Mouse (Mus musculus) natural killer cell, adult 2 months (primary cell): ENCODE data around the gene Ces3b.
"Not testable (repeated sequence)": the region's sequence is repeated elsewhere in the genome, so short reads cannot be mapped to it uniquely, and the experiment has no call there.

Experiments
- DNase-seq, 2 experiments: peaks; one replicate each; pipeline ENCODE4 v3.0.0; 2022; ENCODE audit warnings: low spot score in 2 of 2

The Ces3b gene

DNA sequence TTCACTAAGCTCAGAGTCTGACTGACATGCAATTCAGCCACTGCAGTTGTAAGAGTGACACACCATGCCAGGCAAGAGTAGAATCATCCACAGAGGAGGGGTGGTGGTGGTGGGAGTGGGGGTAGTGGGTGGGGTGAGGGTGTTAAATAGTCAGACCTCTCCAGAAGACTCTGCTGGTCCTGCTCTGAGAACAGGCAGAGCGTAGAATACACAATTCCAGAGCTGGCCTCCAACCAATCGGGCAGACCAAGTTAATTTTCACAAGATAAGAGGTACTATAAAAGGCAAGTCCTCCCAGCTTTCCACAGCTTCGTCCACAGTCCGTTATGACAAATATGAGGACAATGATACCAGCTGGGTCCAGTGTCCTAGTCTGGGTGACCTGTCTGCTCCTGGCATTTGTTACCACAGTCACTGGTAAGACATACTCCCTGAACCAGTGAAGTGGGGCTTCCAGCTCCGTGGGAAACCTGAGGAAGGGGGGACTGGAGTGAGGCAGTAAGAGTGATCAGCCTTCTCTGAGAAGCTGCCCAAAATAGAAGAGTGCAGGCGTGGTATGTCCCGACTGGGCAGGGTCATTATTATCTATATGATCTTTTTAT, at the start of gene Ces3b:
Gene Ces3b, plus strand, starts transcription at position 305 of the 602 bp plus-strand sequence.
- DNase-seq = no peak

DNA sequence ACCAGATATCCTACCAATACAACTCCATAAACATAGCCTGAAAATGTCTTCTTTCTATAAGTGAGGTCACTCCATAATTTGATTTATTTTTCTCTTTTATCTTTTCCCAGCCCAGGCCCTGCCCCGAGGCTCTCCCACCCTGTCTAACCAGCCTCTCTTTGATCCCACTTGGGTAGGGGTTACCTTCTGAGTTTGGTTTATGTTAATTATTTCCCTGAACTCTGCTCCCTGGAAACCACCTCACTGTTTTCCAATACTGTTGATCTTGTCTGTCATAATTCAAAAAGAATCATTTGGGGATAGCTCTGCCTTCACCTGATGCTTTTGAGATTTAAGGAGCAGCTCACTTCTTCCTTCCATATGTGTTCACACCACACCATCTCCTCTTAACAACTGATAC, 40.0 kb upstream of the Ces3b start:
- no peak for DNase-seq

DNA sequence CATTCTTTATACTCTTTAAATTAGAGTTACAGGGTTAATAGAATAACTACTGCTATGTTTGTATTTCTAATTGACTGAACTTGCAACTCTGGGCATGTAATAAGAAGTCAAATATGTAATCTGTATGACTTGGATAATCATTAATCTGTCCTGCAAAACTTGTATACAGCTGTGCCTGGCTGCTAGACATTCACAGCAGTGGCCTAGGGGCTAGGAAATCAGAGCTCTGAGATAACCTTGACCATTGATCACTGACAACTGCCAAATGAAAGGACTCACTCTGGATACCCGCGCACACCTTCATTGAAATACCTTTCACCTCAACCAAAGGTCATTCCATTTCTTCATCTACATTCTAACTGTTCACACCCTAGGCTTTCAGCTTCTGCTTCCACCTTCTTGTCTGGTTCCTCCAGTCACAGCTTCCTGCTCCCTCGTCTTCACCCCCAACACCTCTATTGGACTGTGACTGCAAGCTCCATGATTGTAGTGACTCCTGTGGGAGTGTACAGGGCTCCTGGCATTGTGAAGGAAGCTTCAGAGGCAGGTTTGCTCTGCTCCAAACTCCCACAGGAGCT, 37.6 kb upstream of the Ces3b start:
- no peak for DNase-seq

DNA sequence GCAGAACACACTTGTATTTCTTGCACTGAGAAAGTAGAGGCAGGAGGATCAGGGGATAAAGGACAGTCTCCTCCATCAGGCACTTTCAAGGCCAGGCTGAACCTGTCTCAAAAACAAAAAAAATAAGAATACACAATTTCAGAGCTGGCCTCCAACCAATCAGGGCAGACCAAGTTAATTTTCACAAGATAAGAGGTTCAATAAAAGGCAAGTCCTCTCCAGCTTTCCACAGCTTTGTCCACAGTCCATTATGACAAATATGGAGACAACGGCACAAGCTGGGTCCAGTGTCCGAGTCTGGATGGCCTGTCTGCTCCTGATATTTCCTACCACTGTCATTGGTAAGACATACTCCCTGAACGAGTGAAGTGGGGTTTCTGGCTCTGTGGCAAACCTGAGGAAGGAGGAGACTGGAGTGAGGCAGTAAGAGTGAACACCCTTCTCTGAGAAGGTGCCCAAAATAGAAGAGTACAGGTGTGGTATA, 35.1 kb upstream of the Ces3b start, which contains the start of gene Ces3a:
Gene Ces3a, plus strand, starts transcription at position 231 of the 484 bp plus-strand sequence.
- DNase-seq = no peak

DNA sequence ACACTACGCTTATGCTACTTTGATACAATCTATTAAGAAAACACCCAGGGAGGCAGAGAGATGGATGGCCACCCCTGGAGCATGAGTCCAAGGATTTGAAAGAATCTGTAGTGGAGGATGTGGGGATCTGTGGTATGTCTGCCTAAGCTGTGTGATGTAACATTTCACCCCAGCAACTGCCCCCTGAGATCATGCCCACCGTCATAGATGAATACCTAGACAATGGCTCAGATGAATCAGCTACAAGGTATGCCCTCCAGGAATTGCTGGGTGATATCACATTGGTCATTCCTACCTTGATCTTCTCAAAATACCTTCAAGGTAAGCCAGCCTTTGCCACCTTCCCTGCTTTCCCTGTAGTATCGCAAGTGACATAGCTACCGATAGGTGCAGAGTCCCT, 27.3 kb upstream of the Ces3b start:
- DNase-seq = no peak

DNA sequence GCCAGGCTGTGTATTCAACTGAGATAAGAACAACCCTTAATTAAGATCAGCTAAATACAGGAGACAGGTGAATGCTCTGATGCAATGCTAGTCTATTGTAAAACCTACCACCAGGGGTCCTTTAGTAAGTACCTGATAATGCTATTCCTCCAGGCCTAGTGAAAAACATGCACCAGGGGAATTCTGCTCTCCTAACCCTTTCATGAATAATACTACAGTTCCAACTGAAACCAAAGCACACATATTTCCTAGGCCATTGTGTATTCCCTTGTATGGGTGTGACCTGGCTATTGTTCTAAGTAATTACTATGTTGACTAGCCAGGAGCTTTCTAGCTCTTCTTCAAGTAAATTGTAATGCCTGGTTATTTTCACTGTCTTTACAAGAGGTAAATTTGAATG, 23.5 kb upstream of the Ces3b start:
- DNase-seq = no peak

DNA sequence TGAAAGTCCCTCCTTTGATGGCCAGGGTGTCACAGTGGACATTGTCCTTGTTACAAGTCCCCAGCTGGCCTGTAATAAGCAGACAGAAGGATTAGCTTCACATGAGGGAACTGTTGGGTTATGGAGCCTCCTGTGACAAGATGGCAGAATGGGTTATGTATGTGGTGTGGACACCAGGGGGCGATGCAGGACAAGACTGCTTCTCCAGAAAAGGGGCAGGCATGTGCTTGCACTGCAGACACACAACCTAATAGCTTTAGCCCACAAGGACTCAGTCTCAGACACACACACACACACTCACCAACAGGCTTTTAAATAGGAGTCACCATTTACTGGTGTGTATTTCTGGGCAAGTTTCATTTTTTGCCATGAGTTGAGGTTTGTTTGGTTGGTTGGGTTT, 16.8 kb upstream of the Ces3b start:
- peak in 1 of 2 experiments; percentile 5 for DNase-seq

DNA sequence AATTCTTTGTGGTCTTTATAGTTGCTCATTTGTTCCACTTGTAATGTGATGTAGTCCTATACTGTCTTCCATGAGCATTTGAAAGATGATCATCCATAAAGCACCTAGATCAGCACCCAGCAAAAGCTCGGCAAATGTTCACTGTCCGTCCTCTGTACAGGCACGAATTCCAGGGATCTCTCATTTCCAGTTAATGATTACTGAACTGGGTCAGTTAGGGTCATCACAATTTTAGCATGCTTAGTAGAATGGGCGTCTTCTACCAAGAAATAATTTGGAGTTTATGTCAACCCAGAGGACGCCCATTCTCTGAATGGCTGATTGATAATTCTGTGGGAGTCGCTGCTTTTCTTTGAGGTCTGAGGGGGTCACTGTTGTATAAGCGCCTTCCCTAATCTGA, 15.6 kb upstream of the Ces3b start:
- DNase-seq = not testable (repeated sequence)

DNA sequence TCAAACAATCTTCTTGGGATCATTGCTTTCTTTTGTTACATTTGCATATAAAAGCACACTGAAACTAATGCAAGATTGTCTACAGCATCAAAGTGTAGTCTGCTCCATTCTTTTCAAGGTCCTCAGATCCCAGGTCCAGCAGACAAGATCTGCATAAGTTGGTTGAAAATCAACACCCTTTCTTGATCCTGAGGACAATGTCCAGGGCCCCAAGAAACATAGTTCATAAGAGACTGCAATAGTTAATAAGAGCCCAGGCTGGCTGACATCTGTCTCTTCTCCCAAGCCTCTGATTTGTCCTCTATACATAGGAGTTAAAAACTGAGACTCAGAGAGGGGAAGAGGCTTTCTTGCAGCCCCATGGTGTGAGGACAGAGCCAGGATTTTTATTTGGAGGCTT, 14.6 kb upstream of the Ces3b start:
- no peak for DNase-seq

DNA sequence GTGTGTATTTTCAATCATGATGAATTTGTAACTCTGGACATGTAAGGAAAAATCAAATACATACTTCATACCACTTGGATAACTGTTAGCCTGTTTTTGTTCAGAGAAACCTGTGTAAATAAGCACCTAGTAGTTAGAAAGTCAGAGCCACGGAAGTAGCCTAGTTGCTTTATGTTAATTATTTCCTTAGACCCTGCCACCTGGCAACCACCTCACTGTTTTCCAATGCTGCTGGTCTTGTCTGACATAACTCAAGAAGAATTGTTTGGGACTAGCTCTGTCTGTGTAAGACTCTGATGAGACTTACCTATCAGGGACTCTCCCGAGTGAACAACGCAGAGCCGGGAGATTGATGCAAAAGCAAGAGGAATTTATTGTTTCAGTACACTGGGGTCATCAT, 7.0 kb upstream of the Ces3b start:
- DNase-seq = no peak

DNA sequence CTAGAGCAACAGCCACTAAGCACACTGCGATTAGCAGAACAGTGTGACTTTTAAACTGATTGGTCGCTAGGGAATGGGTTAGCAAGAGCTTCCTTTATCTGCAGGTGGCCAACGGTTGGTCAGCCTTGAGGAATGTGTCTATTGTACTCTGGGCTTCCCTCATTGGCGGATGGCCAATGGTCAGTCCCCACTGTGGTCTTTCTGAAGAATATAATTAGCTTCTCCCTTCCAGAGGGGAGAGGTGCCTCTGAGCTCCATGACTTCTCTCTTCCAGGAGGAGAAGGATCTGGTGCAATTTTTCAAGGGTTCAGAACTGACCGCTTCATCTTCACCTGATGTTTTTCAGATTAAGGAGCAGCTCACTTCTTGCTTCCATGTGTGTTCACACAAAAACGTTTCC, 6.5 kb upstream of the Ces3b start:
- no peak for DNase-seq

DNA sequence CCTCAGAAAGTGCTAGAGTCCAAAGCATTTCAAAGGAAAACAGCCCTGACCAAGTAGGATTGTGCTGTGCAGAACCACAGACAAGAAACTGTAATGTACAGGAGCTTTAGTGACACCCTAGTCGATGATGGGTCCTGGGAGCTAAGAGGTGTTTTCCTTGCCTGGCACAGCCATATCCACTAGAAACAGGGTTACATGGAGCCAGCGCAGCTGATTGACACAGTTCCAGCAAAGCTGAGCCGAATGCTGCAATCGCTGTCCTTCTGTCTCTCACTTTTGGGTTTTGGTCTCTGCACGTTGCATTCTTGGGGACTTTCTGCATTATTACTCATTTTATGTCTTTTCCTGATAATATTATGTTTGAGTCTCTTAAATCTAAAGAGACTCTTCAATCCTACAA, 5.0 kb upstream of the Ces3b start:
- DNase-seq = no peak

DNA sequence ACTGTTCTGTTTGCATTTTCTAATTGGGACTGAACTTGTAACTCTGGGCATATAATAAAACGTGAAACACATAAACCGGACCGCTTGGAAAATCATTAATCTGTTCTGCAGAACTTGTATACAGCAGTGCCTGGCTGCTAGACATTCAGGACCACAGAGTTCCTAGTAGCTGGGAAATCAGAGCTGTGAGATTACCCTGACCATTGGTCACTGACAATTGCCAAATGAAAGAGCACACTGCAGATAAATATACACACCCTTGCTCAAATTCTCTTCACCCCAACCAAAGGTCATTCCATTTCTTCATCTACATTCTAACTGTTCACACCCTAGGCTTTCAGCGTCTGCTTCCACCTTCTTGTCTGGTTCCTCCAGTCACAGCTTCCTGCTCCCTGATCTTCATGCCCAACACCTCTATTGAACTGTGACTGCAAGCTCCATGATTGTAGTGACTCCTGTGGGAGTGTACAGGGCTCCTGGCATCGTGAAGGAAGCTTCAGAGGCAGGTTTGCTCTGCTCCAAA, 2.7 kb upstream of the Ces3b start:
- no peak for DNase-seq

DNA sequence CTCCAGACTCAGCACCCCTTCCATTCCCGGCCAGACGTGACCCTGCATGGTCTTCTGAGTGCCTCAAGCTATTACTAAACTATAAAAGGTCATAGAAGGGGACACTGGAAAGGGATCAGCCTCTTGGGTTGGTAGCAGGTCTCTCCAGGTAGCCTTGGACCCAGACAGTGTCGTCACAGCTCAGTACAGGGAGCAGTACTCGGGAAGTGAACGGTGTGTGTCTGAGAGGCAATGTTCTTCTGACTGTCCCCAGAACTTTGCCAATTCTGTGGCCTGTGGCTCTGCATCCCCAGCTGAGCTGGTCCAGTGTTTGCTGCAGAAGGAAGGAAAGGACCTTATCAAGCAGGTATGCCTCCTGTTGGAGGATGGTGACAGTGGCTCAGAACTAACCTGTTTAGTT, 4.6 kb downstream of the Ces3b start:
- DNase-seq = not testable (repeated sequence)

DNA sequence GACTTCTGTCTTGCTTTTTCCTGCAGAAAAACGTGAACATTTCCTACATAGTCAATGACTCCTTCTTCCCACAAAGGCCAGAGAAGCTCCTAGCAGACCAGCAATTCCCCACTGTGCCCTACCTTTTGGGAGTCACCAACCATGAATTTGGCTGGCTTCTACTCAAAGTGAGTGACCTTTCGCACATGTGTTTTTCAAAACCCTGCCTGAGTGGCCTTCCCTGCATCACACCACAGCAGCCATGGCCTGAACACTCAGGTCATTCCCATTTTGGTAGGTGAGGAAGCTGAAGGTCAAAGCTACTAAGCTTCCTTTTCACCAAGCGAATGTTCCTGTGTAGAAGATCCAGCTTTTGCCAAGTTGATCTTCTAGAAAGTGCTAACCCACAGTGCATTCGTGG, 5.0 kb downstream of the Ces3b start:
- no peak for DNase-seq

DNA sequence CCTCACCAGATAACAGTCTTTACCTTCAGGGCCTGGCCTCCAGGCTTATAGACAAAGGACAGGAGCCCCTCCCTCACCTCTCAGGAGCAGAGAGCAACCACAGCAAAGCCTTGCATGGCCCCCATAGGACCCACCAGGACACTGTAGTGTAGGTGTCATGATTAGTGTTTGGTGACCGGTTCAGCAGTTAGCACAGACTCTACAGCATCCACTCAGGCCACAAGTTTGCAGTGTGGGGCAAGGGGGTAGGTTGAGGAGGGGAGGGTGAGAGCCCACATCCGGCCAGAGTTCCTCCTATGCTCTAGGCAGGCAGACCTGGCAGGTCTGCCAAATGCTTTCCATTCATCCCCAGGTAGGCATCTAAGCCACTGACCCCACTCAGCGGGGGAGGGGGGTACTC, 10.4 kb downstream of the Ces3b start:
- DNase-seq = no peak

DNA sequence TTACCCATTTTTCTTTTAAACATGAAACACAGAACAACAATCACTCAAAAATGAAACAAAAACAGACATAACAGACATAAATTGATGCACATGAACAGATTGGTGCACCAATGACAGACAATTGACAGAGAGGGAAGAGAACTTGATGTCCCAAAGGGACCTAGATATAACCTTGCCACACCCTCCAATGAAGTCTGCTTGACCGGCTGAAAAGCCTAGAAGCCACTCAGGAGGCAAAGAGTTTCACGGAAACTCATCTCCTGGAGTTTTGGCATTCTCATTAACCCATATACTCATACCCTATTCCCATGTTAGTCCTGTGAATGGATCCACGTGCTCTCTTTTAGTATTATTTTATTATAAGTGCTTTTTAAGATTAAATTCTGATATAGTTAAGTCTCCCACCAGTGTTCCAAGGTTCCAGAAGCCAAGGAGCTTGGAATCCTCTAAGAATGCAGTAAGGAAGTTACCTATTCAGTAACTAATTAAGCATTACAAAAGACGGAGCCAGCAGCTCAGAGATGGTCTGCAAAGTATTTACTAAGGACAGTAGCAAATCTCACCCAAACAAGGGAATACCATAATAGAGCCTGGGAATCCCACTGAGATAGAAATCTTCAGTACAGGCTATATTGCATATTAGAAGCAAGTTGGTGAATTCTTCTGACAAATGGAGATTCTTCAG, 18.7 kb downstream of the Ces3b start:
- DNase-seq = not testable (repeated sequence)

DNA sequence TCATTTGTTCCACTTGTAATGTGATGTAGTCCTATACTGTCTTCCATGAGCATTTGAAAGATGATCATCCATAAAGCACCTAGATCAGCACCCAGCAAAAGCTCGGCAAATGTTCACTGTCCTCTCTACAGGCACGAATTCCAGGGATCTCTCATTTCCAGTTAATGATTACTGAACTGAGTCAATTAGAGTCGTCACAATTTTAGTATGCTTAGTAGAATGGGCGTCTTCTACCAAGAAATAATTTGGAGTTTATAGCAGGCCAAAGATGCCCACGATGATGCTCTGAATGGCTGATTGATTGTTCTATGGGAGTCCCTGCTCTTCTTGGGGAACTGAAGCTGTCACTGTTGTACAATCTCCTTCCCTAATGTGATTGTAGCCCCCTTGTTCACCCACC, 20.1 kb downstream of the Ces3b start:
- not testable (repeated sequence) for DNase-seq

DNA sequence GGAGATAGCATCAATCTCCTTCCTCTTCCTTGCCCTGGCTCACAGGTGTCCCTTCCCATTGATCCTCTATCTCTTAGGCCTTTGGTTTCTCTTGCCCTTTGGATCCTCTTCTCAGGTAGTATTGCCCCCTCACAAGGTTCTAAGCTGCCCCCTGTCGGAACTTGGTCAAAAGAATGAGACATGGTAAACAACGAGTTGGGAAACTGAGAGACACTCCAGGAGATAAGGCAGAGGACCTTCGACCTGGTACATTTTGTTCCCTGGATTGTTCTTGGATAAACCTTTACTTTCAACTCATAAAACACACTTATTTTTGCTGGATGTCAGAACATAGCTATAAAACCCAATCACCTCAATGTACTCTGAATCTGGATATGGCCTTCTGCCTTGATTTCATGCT, 20.7 kb downstream of the Ces3b start:
- DNase-seq = no peak

DNA sequence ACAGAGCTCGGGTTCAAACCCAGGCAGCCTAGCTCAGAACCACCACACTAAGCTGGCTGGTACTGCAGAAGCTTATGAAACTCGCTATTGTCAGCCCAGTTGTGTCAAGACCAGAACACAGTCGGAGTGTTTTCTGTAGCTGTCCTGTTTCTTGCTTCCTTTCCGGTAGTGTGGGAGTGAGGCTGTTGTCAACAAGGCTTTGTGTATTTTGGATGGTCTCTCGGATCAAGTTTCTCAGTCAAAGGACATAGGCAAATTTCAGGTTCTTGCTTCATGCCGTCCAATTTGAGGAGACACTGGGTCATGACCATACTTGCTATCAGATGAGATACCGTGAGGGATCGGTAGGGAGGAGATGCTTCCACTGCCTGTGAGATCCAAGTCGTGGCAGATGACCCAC, 46.3 kb downstream of the Ces3b start:
- DNase-seq = no peak

DNA sequence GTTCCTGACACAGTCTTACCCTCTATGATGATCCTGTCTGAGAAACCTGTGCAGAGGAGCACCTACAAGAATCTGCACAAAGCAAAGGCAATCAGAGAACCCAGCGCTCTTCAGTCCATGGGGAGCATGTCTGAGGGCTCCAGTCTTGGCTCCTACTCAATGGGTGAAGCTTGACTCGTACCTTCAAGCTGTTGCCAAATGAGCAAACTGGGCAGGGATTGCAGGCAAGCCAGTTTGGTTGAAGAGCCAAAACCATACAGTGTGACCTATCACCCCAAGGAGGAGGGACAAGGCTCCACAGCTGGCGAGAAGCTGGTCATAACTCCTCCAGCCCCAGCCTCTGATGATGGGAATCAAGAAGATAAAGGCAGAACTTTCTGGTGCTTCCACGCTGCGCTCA, 48.0 kb downstream of the Ces3b start, which contains the start of gene Ces4a:
Gene Ces4a, plus strand, starts transcription at position 292 of the 400 bp plus-strand sequence.
- DNase-seq = no peak

DNA sequence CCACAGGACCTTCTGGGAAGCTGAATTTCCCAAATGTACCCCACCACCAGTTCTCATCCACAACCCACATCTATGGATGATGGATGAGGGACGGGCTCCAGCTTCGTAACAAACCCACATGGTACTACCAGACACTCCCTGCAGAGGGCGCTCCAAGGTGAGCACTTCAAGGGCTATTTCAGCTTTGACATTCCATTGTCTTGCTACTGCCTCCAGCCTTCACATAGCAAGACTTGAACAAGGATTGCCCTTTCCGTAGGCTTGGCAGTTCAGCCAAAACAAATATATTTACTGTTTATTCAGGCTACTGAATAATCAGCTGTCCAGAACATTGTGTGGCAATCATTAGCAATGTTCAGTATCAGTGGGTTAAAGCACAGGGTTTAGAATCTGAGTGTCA, 54.9 kb downstream of the Ces3b start:
- DNase-seq = peak; percentile 50 to 68

DNA sequence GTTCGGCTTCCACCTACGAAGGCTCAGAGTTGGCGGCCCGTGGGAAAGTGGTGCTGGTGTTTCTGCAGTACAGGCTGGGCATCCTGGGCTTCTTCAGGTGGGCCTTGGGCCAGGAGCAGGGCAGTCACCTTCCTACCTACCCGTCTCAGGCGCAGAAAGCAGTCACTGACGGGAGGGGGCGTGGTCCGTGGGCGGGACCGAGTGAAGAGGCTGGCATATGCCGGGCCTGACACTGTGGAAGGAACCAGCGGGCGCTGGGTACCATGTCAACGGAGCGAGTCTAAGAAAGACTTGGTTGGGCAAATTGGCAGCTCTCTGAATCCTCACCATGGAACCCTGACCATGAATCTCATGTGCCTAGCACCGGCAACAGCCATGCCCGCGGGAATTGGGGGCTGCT, 58.8 kb downstream of the Ces3b start:
- DNase-seq = no peak
